17 mouse cellular contexts compared by ENCODE assay signal in genomic region chr2:109374881-109375280, GRCm38 (mm10).
"Had no signal": no experiment of that assay in that cellular context is flagged by ENCODE, and none has a peak within 500 bp of the region (broad histone marks: within the 10 kb centered on the region; RNA-seq: fewer than 3 reads in every experiment).

No protein-coding gene starts in this region.

- H3K4me1 ChIP-seq: neural tube, embryonic 12.5 days; neural tube, embryonic 13.5 days; neural tube, embryonic 15.5 days; stomach, embryonic 15.5 days had no signal

- H3K27me3 ChIP-seq: neural tube, embryonic 12.5 days; neural tube, embryonic 13.5 days; neural tube, embryonic 15.5 days; stomach, embryonic 15.5 days had no signal

- H3K27ac ChIP-seq: neural tube, embryonic 12.5 days; neural tube, embryonic 13.5 days; neural tube, embryonic 15.5 days; stomach, embryonic 15.5 days; stomach, postnatal 0 days had no signal

- DNase-seq: retina, postnatal 1 day; right cerebral cortex, adult 18-20 months; right cerebral cortex, postnatal 14 days; right cerebral cortex, postnatal 25 days; right cerebral cortex, postnatal 4 days; spleen, adult 18-20 months; thymus, adult 18-20 months; thymus, adult 2 months; thymus, postnatal 14 days; thymus, postnatal 25 days; thymus, postnatal 36 days; thymus, postnatal 4 days had no signal

- H3K4me3 ChIP-seq: neural tube, embryonic 12.5 days; neural tube, embryonic 13.5 days; neural tube, embryonic 15.5 days; stomach, embryonic 15.5 days had no signal

- H3K9ac ChIP-seq: neural tube, embryonic 12.5 days; neural tube, embryonic 13.5 days; neural tube, embryonic 15.5 days; stomach, embryonic 15.5 days had no signal

- H3K36me3 ChIP-seq: neural tube, embryonic 12.5 days; neural tube, embryonic 13.5 days; neural tube, embryonic 15.5 days; stomach, embryonic 15.5 days had no signal

- H3K9me3 ChIP-seq: neural tube, embryonic 12.5 days; neural tube, embryonic 13.5 days; neural tube, embryonic 15.5 days; stomach, embryonic 15.5 days had no signal

- H3K4me2 ChIP-seq: neural tube, embryonic 12.5 days; neural tube, embryonic 13.5 days; neural tube, embryonic 15.5 days; stomach, embryonic 15.5 days had no signal
